Mouse (Mus musculus) left cerebral cortex, postnatal 36 days (tissue): ENCODE data around the gene Mthfd1. TPM values are rescaled to one million over a fixed set of nuclear protein-coding genes. Genes with fewer than 3 reads are reported as not detected.

Experiments
- DNase-seq, 2 experiments: peaks; one replicate each; pipeline ENCODE4 v3.0.0; 2021 to 2022; ENCODE audit warnings: low spot score in 2 of 2, mixed read lengths in 1 of 2
- intact Hi-C: fragments of 180-260 bp; cut with DNase I; formaldehyde crosslinking; loops from one replicate; pipeline ENCODE4 v1.15.1; 2025
- total RNA-seq, 2 experiments: library from RNA; stranded (reverse); gene quantifications; 2 replicates each; pipeline ENCODE4 v1.2.3; 2021

Mthfd1 gene
- total RNA-seq, 2 experiments from 2014 or later = 35.0 to 36.9 TPM

- intact Hi-C loops = loop anchor here (10.0 kb wide), 1 partner anchor 204 kb away; no protein-coding TSS in a partner anchor
These were observed 5.6 kb downstream of the Mthfd1 start for GRCm38 (mm10) chr12:76260673-76261072.

GRCm38 (mm10) chr12:76261556-76261955 is 6.5 kb downstream of the Mthfd1 start:
- no peak for DNase-seq
- intact Hi-C loops = loop anchor here (10.0 kb wide), 1 partner anchor 203 kb away; no protein-coding TSS in a partner anchor

More at GRCm38 (mm10) chr12:76260673-76261072, 5.6 kb downstream of the Mthfd1 start:
- no peak for DNase-seq

- DNase-seq = no peak
- intact Hi-C loops = loop anchor here (10.0 kb wide), 1 partner anchor 202 kb away; no protein-coding TSS in a partner anchor
These were observed 7.8 kb downstream of the Mthfd1 start for GRCm38 (mm10) chr12:76262918-76263317.

- no peak for DNase-seq
- intact Hi-C loops = loop anchor here (10.0 kb wide), 1 partner anchor 201 kb away; no protein-coding TSS in a partner anchor
These were observed 8.8 kb downstream of the Mthfd1 start for GRCm38 (mm10) chr12:76263876-76264275.

- no peak for DNase-seq
- intact Hi-C loops = loop anchor here (10.0 kb wide), 1 partner anchor 200 kb away; no protein-coding TSS in a partner anchor
These were observed 9.3 kb downstream of the Mthfd1 start for GRCm38 (mm10) chr12:76264325-76264965.

DNA sequence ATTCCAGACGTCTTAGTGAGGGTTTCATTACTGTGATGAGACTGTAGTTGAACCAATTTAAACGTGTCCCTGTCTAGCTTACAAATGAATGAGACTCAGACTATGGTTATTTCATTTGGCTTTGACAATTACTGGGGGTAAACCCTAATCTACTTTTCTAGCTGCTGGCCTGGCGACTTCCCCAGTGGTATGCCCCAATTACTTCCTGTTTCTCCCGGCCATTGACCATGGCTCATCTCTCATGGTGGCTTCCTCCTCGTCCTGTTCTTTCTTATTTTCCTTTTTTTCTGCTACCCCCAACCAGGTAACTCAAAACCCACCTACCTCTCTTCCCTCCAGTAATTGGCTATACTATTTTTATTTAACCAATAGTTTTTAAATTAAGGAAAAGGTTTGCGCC is 9.9 kb downstream of the Mthfd1 start:
- intact Hi-C loops = loop anchor here (10.0 kb wide), 1 partner anchor 200 kb away; no protein-coding TSS in a partner anchor
- DNase-seq = no peak

- intact Hi-C loops = loop anchor here (10.0 kb wide), 1 partner anchor 198 kb away; no protein-coding TSS in a partner anchor
These were observed 11.8 kb downstream of the Mthfd1 start for GRCm38 (mm10) chr12:76266875-76267274.

DNA sequence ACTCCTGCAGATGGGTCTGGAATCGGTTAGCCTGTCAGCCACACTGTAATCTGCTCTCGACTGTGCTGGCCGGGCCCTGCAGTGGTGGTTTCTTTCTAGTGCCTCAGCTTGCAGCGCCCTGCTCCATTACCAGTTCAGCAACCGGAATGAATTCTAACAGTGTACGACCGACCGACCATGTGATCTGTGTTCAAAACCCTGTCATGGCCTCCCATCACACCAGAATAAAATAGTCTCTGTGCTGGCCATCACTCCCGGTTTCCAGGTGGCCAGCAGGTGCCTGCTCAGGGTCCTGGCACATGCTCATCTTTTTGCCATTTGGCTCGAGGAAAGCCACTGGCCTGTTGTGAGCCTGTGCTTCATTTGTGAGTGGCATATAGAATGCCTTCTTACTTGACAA is 13.6 kb downstream of the Mthfd1 start:
- DNase-seq = no peak
- intact Hi-C loops = loop anchor here (2.0 to 10.0 kb wide), 2 partner anchors 72 to 196 kb away; no protein-coding TSS in a partner anchor

More at GRCm38 (mm10) chr12:76266875-76267274, 11.8 kb downstream of the Mthfd1 start:
- peak in 1 of 2 experiments; percentile 36 for DNase-seq

GRCm38 (mm10) chr12:76269196-76269595 is 14.1 kb downstream of the Mthfd1 start:
- no peak for DNase-seq
- intact Hi-C loops = loop anchor here (2.0 to 10.0 kb wide), 2 partner anchors 72 to 196 kb away; no protein-coding TSS in a partner anchor

DNA sequence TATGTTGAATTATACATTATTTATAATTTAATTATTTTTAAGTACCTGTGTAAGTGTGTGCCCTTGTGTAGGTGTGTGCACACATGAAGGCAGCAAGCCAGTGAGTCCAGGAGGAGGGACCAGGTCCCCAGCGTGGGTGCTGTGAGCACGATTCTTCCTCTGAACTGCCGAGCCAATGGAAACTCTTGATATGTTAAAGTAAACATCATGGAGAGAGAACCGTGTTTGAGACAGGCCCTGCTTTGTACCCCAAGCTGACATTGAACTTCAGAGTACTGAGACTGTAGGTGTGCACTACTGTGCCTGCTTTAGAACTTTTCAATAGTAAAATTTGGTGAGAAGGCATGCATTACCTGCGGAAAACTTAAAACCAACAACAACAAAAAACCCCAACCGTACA is 16.4 kb downstream of the Mthfd1 start:
- intact Hi-C loops = no loop called here
- DNase-seq = no peak

GRCm38 (mm10) chr12:76272610-76273524 is 17.8 kb downstream of the Mthfd1 start:
- no peak for DNase-seq
- intact Hi-C loops = no loop called here

- intact Hi-C loops = no loop called here
- no peak for DNase-seq
These were observed 23.1 kb downstream of the Mthfd1 start for GRCm38 (mm10) chr12:76278209-76278608.

GRCm38 (mm10) chr12:76280556-76280955 is 25.5 kb downstream of the Mthfd1 start:
- intact Hi-C loops = no loop called here

GRCm38 (mm10) chr12:76281111-76281660 is 26.1 kb downstream of the Mthfd1 start:
- intact Hi-C loops = no loop called here
- no peak for DNase-seq

More at GRCm38 (mm10) chr12:76280556-76280955, 25.5 kb downstream of the Mthfd1 start:
- peak; percentile 49 to 62 for DNase-seq

DNA sequence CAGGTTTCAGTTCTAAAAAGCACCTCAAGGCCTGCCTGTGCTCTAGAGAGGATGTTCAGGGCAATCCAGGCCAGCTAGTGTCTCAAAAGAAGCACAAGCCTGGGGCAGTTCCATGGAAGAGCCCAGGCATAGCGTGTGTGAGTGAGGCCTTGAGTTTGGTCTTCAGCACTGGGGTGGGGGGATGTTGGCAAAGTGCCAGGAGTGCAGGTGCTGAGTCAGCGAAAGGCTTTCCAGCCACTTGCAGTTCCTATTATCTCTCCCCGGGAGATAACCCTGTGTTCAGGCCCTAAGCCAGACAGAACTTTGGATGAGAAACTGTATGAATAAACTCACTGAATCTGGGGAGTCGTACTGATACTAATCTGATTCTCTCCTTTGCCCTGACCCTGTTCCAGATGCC is 27.0 kb downstream of the Mthfd1 start:
- intact Hi-C loops = no loop called here
- DNase-seq = no peak

DNA sequence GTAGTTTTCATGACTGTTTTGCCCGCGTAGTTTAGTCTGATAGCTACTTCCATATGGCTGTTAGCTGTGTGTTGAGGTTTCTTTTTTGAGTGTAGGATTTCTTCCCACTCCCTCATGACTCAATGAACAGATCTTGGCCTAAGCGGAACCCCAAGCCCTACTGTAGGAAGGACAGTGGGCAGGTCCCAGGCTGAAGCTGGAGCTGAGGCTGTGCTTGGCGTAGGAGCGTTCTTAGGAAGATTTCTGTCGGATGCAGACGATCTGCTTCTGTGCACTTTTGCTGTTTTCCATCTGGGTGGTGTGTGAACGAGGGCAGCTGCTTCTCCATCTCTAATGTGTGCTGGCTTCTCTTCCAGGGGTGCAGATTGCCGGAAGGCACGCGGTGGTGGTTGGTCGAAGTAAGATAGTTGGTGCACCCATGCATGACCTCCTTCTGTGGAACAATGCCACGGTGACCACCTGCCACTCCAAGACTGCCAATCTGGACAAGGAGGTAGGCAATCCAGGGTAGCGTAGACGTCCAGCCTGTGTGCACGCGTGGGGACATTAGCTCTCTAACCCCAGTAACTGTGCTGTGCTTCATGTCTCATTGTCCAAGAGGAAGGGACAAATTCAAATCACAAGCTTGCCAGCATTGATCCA is 27.6 kb downstream of the Mthfd1 start:
- intact Hi-C loops = no loop called here
- DNase-seq = peak in 1 of 2 experiments; percentile 58

GRCm38 (mm10) chr12:76285418-76285817 is 30.3 kb downstream of the Mthfd1 start:
- intact Hi-C loops = loop anchor here (5.0 kb wide), 1 partner anchor 42 kb away; no protein-coding TSS in a partner anchor
- DNase-seq = no peak

DNA sequence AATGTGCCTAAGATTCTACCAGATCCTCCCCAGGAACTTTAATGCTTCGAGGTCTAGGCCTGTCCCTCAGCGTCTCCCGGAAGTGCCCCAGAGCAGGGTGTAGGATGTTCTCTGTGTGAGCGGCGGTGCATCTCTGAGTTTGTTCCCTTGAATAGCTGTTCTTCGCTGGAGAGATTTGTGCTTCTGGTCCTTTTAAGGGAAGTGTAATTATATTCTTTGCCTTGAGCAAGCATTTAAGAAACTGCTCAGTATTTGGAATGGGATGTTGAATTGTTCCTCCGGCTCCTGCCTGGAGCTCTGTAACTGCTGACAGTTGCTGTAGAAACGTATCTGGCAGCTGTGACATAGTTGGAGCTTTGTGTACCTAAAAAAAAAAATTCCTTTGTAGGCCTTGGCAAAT is 32.9 kb downstream of the Mthfd1 start:
- peak in 1 of 2 experiments; percentile 40 for DNase-seq
- intact Hi-C loops = loop anchor here (5.0 kb wide), 1 partner anchor 39 kb away; no protein-coding TSS in a partner anchor

- no peak for DNase-seq
- intact Hi-C loops = loop anchor here (5.0 kb wide), 1 partner anchor 39 kb away; no protein-coding TSS in a partner anchor
These were observed 33.4 kb downstream of the Mthfd1 start for GRCm38 (mm10) chr12:76288494-76288893.
